In the genomic region with DNA sequence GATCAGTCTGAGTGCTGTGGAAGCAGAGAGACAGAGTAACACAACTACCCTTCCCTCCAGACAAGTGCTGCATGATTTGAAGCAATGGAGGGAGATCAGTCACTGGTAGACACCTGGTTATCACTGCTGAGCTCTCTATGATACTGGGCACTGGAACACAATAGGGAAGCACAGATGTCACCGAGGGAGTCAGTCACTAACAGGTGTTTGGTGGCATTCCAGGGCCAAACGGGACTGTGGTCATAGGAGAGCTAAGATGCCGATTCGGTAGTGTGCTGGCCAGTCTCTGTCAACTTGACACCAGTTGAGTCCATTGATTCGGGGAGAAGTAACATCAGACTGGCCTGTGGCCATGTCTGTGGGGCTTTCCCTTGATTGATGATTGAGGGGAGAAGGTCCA, we compare ENCODE assay signal across 12 mouse cellular contexts.
"Had no signal": no experiment of that assay in that cellular context is flagged by ENCODE, and none has a peak within 500 bp of the region (broad histone marks: within the 10 kb centered on the region; RNA-seq: fewer than 3 reads in every experiment).

No protein-coding gene starts in this region.

- H3K27ac ChIP-seq: midbrain, embryonic 10.5 days; stomach, embryonic 15.5 days; stomach, postnatal 0 days had no signal

- H3K27me3 ChIP-seq: midbrain, embryonic 12.5 days; stomach, embryonic 15.5 days had no signal

- DNase-seq: lung, adult 18-20 months; lung, embryonic 14.5 days; lung, postnatal 10 days; midbrain, embryonic 14.5 days; thymus, adult 2 months; thymus, postnatal 25 days; thymus, postnatal 4 days had no signal

- H3K4me1 ChIP-seq: midbrain, embryonic 10.5 days; midbrain, embryonic 12.5 days; stomach, embryonic 15.5 days had no signal

- H3K4me3 ChIP-seq: midbrain, embryonic 10.5 days; midbrain, embryonic 12.5 days; stomach, embryonic 15.5 days had no signal

- H3K9ac ChIP-seq: lung, embryonic 14.5 days; midbrain, embryonic 12.5 days; stomach, embryonic 15.5 days had no signal

- H3K36me3 ChIP-seq: stomach, embryonic 15.5 days had no signal

- H3K4me2 ChIP-seq: lung, embryonic 14.5 days; midbrain, embryonic 12.5 days; stomach, embryonic 15.5 days had no signal

- H3K9me3 ChIP-seq: midbrain, embryonic 10.5 days; midbrain, embryonic 12.5 days; stomach, embryonic 15.5 days had no signal

- ATAC-seq: midbrain, embryonic 16.5 days had no signal
